In the genomic region with DNA sequence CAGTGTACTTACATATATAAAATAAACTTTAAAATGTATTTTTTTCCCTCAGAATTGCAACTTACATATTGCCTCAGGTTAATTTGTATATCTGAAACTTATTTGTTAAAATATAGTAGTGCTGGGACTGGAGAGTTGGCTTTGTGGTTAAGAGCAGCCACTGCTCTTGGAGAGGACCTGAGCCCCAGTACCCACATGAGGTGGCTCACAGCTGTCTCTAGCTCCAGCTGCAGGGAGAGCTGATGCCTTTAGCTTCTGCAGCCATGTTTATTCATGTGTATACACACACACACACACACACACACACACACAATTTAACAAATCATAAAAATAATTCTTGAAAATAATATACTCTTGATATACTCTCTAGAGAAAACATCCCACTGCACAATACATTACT, we compare ENCODE assay signal across 24 mouse cellular contexts. TPM values are rescaled to one million over a fixed set of nuclear protein-coding genes. Genes with fewer than 3 reads are reported as not detected.
A peak's percentile ranks its signal among the peaks of the same experiment; 100 is the strongest.
DNase-seq lines count a peak whose midpoint lies in the region; ATAC-seq lines count a peak whose summit lies in the region.
"Had no signal": no experiment of that assay in that cellular context is flagged by ENCODE, and none has a peak within 500 bp of the region (broad histone marks: within the 10 kb centered on the region; RNA-seq: fewer than 3 reads in every experiment).

No protein-coding gene starts in this region.

- H3K4me1 ChIP-seq in megakaryocyte, embryonic 14.5 days: peaks cover 54% of the 10 kb centered on the region
- H3K4me1 ChIP-seq: embryonic facial prominence, embryonic 12.5 days; hindbrain, embryonic 12.5 days; hindbrain, embryonic 15.5 days had no signal

- no peak for ATAC-seq in megakaryocyte, adult 5-6 weeks (ENCODE audit: poor library complexity, severe bottlenecking)
- peak; percentile 57; the same call in 1 of the 2 replicates for ATAC-seq in common myeloid progenitor, adult 5-6 weeks (replicated peaks; ENCODE audit: low read depth, poor library complexity, severe bottlenecking)
- ATAC-seq: forebrain, embryonic 14.5 days; forebrain, postnatal 0 days had no signal

- no peaks in the 10 kb centered on the region for H3K27me3 ChIP-seq in megakaryocyte, embryonic 14.5 days (replicated peaks)
- H3K27me3 ChIP-seq: embryonic facial prominence, embryonic 12.5 days; embryonic facial prominence, embryonic 15.5 days; hindbrain, embryonic 12.5 days; hindbrain, embryonic 15.5 days had no signal

- peak; percentile 63 for DNase-seq in A20 (ENCODE audit: low read depth, low spot score)
- DNase-seq in embryo, embryonic 9.5 days (ENCODE audit: extremely low spot score): no peak
- no peak for DNase-seq in frontal cortex, postnatal 36 days (ENCODE audit: low spot score in 2 of 2)
- no peak for DNase-seq in urinary bladder, adult 18-20 months (ENCODE audit: low spot score in 2 of 2)
- DNase-seq: adrenal gland, adult 2 months; adrenal gland, postnatal 14 days; cerebellum, adult 11-12 months; cerebellum, adult 8-10 months; cerebellum, postnatal 10 days; cerebellum, postnatal 36 days; forebrain, postnatal 0 days; gastrocnemius, postnatal 10 days; heart, adult 11 months had no signal

- H3K4me3 ChIP-seq in megakaryocyte, embryonic 14.5 days (replicated peaks): peak overlapping the region; percentile 44
- H3K4me3 ChIP-seq: embryonic facial prominence, embryonic 12.5 days; embryonic facial prominence, embryonic 15.5 days; hindbrain, embryonic 12.5 days; hindbrain, embryonic 15.5 days had no signal

- no peaks in the 10 kb centered on the region for H3K9me3 ChIP-seq in megakaryocyte, embryonic 14.5 days
- H3K9me3 ChIP-seq: embryonic facial prominence, embryonic 12.5 days; embryonic facial prominence, embryonic 15.5 days; G1E; hindbrain, embryonic 12.5 days; hindbrain, embryonic 15.5 days had no signal

- peaks cover 25% of the 10 kb centered on the region for H3K36me3 ChIP-seq in megakaryocyte, embryonic 14.5 days (replicated peaks; ENCODE audit: low read length)

RNA-seq across cellular contexts. Expression of gene Phlpp2, which starts 34.0 kb away (rescaled TPM):
- polyA plus RNA-seq in megakaryocyte, embryonic 14.5 days (2012; ENCODE audit: insufficient read depth, low replicate concordance): 0.45 TPM in 1 of 2 replicates, not detected in the other
- total RNA-seq in megakaryocyte, adult 5-6 weeks (2015): 6.2 and 9.3 TPM in 2 replicates
- 8.5 and 8.6 TPM in 2 replicates for total RNA-seq in megakaryocyte, adult 5-6 weeks (2017)
- total RNA-seq in common myeloid progenitor, adult 5-6 weeks (2017): 6.0 and 10.7 TPM in 2 replicates

RNA-seq across cellular contexts. Expression of gene Marveld3, which starts 59.6 kb away (rescaled TPM):
- polyA plus RNA-seq in megakaryocyte, embryonic 14.5 days (2012; ENCODE audit: insufficient read depth, low replicate concordance): not detected in 2 replicates
- not detected in 2 replicates for total RNA-seq in megakaryocyte, adult 5-6 weeks (2015)
- not detected in 2 replicates for total RNA-seq in megakaryocyte, adult 5-6 weeks (2017)
- not detected in 2 replicates for total RNA-seq in common myeloid progenitor, adult 5-6 weeks (2017)
- total RNA-seq: hematopoietic stem cell, adult 5-6 weeks had no signal
- polyA plus RNA-seq: adrenal gland, adult 2 months; G1E; heart, embryonic 11.5 days had no signal
